Mouse (Mus musculus) embryonic facial prominence, embryonic 11.5 days (tissue): ENCODE results near the gene Best2. TPM values are rescaled to one million over a fixed set of nuclear protein-coding genes. Genes with fewer than 3 reads are reported as not detected.
A peak's percentile ranks its signal among the peaks of the same experiment; 100 is the strongest.

Source experiments
- ATAC-seq: fragments of 200-750 bp; cut with Nextera tagmentation; replicated peaks from 2 replicates; pipeline ENCODE4 v1.8.0; 2017; ENCODE audit warnings: low read depth; ENCODE audit not compliant: insufficient number of reproducible peaks, low FRiP score, low TSS enrichment
- DNase-seq: peaks from one replicate; pipeline ENCODE4 v3.0.0-alpha.2; 2015; ENCODE audit warnings: low spot score
- H3K27ac ChIP-seq: fragments of 300-500 bp; sonication (generic); replicated peaks from 2 replicates; pipeline ENCODE4 v1.5.1; 2014; ENCODE audit warnings: mild to moderate bottlenecking, low read depth, low read length, control low read depth
- H3K27me3 ChIP-seq: fragments of 300-500 bp; sonication (generic); 2 replicates; pipeline ENCODE4 v1.6.1; 2014; ENCODE audit warnings: mild to moderate bottlenecking, low read length, moderate library complexity, mixed read lengths; ENCODE audit not compliant: control insufficient read depth, insufficient read depth
- H3K36me3 ChIP-seq: fragments of 300-500 bp; sonication (generic); replicated peaks from 2 replicates; pipeline ENCODE4 v1.6.1; 2014; ENCODE audit warnings: low read depth, mild to moderate bottlenecking, low read length, moderate library complexity, mixed read lengths; ENCODE audit not compliant: control insufficient read depth, insufficient read depth
- H3K4me1 ChIP-seq: fragments of 300-500 bp; sonication (generic); 2 replicates; pipeline ENCODE4 v1.6.1; 2014; ENCODE audit warnings: low read length, mixed read lengths; ENCODE audit not compliant: control insufficient read depth, insufficient read depth
- H3K4me2 ChIP-seq: fragments of 300-500 bp; sonication (generic); 2 replicates; pipeline ENCODE4 v1.6.1; 2014; ENCODE audit warnings: low read depth, mild to moderate bottlenecking, control low read depth, low read length, moderate library complexity
- H3K4me3 ChIP-seq: fragments of 300-500 bp; sonication (generic); 2 replicates; pipeline ENCODE4 v1.5.1; 2014; ENCODE audit warnings: low read depth, low read length, control low read depth
- H3K9ac ChIP-seq: fragments of 300-500 bp; sonication (generic); replicated peaks from 2 replicates; pipeline ENCODE4 v1.6.1; 2014; ENCODE audit warnings: mild to moderate bottlenecking, control low read depth, low read length
- H3K9me3 ChIP-seq: fragments of 300-500 bp; sonication (generic); replicated peaks from 2 replicates; pipeline ENCODE4 v1.6.1; 2016; ENCODE audit warnings: mild to moderate bottlenecking, low read length, inconsistent platforms, mixed read lengths; ENCODE audit not compliant: control insufficient read depth
- WGBS: fragments of 180-500 bp; shearing (Covaris S2); extraction: QIAGEN DNeasy Blood & Tissue Kit; methylation state at CpG from one replicate; pipeline ENCODE4 v1.1.7; 2014; 5-methylcytosine and 5-hydroxymethylcytosine counted together
- polyA plus RNA-seq: library from polyadenylated mRNA; unstranded; fragments of >200 nt; fragmentation: Nextera tagmentation; extraction: Ambion mirVana; gene quantifications from 2 replicates; pipeline ENCODE4 v1.2.1, GENCODE M21; 2014

Gene Best2
- polyA plus RNA-seq, 1 experiment from 2014 or later: not detected

DNA sequence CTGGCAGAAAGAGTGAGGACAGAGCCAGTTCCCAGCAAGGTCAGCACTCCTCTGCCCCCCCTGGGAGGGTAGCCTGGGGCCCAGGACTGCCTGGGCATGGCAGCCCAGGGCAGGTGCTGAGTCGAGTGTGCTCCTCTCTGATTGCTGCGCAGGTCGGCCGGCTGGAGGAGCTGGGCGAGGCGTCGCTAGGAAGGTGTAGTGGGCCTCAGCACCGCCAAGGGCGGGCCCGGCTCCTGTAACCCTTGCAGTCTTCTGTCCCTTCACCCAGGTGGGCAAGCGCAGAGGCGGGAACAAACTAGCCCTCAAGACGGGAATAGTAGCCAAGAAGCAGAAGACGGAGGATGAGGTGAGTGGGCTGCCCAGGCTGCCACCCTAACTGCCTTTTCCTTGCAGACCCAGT is 14.9 kb upstream of the Best2 start:
- no peak overlapping the region for H3K27ac ChIP-seq
- no peaks in the 10 kb centered on the region for H3K9me3 ChIP-seq
- 91% methylated on average over 14 of the region's 14 CpGs for WGBS
- no peaks in the 10 kb centered on the region for H3K27me3 ChIP-seq
- no peak overlapping the region for H3K4me2 ChIP-seq
- H3K4me1 ChIP-seq: 0 out of 2 replicates have a peak, but pooled peaks cover under 1% of the 10 kb centered on the region
- ATAC-seq (no peak), DNase-seq (no peak)
- H3K4me3 ChIP-seq: no peak overlapping the region
- no peaks in the 10 kb centered on the region; the same call in 1 of the 2 replicates for H3K36me3 ChIP-seq
- no peak overlapping the region for H3K9ac ChIP-seq

DNA sequence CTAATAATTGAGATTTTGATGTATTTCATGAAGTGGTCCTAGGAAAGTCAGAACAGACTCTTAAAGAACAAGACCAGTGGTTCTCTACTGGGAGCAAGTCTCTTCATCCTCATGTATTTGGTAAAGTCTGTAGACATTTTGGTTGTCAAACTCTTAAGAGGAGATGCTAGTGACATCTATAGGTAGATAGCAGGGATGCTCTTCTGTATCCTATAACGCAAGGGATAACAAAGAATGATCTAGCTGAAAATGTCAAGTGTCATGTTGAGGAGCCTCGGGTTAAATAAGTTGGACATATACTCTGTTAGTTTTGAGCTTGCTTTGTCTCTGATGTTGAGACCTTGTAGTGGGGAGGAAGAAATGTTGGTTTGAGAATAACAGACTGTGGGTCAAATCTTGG is 13.6 kb upstream of the Best2 start:
- 37% methylated on average over 2 of the region's 2 CpGs for WGBS
- Histone ChIP-seq H3K27ac (no peak overlapping the region), H3K4me1 (peaks cover 4% of the 10 kb centered on the region; the same call in 1 of the 2 replicates), H3K4me2 (peak overlapping the region; percentile 59), H3K4me3 (peak overlapping the region; percentile 98), H3K9me3 (no peaks in the 10 kb centered on the region), H3K36me3 (no peaks in the 10 kb centered on the region; the same call in 1 of the 2 replicates), H3K9ac (peak overlapping the region; percentile 99; the same call in 1 of the 2 replicates), H3K27me3 (no peaks in the 10 kb centered on the region)
- DNase-seq (no peak), ATAC-seq (no peak)

DNA sequence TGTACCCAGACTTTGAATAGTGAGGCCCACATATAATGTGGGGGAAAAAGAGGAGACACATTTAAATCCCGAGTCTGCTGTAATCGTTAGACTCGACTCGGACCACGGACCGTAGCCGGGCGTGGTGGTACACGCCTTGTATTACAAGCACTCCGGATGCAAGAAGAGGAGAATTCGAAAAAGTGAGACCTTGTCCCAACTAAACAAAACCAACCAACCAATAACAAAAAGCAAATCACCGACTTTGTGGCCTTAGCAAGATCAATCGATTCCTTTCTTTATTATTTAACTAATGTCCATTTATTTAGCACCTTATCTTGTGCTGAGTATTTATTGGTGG is 13.2 kb upstream of the Best2 start:
- Histone ChIP-seq H3K27me3 (no peaks in the 10 kb centered on the region), H3K4me2 (peak overlapping the region; percentile 59), H3K27ac (peak overlapping the region; percentile 80), H3K36me3 (peaks cover under 1% of the 10 kb centered on the region; the same call in 1 of the 2 replicates), H3K4me3 (peak overlapping the region; percentile 98), H3K9ac (peak overlapping the region; percentile 99), H3K4me1 (peaks cover 4% of the 10 kb centered on the region; the same call in 1 of the 2 replicates), H3K9me3 (no peaks in the 10 kb centered on the region)
- ATAC-seq (no peak), DNase-seq (no peak)
- WGBS: under 1% methylated on average over 13 of the region's 13 CpGs

DNA sequence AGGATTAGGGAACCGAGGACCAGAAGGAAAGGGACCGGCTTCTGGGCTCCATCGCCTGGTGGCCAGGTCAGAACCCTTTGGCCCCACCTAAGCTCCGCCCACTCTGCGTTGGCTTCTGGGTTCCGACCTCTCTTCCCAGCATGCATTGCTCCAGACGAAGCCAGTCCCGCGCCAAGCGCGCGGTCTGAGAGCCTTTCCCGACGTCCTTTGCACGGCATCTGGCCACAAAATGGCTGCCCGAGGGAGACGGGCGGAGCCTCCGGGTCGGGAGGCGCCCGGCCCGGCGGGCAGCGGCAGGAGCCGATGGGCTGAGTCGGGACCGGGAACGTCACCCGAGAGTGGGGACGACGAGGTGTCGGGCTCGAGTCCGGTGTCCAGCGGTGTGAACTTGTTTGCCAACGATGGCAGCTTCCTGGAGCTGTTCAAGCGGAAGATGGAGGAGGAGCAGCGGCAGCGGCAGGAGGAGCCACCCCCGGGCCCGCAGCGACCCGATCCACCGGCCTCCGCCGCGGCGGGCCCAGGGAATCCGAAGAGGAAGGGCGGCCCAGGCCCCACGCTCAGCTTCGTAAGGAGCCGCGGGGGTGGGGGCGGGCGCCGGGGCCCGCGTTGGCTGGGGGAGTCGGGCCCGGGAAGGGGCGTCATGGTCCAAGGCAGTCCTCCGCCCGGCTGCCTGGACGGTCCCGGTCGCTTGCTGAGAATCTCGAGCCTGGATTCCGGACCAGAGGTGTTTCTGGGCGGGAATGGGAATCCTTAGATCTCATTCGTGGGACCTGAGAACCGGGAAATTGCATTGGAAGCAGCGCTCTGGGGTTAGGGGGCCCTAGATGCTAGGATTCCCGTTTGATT is 12.6 kb upstream of the Best2 start, which contains the start of gene Trir:
Gene Trir, plus strand, starts transcription at position 154 of the 846 bp plus-strand sequence.
- H3K9me3 ChIP-seq: no peaks in the 10 kb centered on the region
- peak within 1 kb of the TSS; percentile 59 for H3K4me2 ChIP-seq
- peaks cover 4% of the 10 kb centered on the region; the same call in 1 of the 2 replicates for H3K4me1 ChIP-seq
- WGBS: under 1% methylated on average over 69 of the region's 75 CpGs
- H3K9ac ChIP-seq: peak within 1 kb of the TSS; percentile 99
- H3K27me3 ChIP-seq: no peaks in the 10 kb centered on the region
- ATAC-seq (peak; percentile 67; the same call in 1 of the 2 replicates), DNase-seq (peak; percentile 97)
- H3K27ac ChIP-seq: peak within 1 kb of the TSS; percentile 80
- peak within 1 kb of the TSS; percentile 98 for H3K4me3 ChIP-seq
- peaks cover 2% of the 10 kb centered on the region; the same call in 1 of the 2 replicates for H3K36me3 ChIP-seq

- peak; percentile 93 for DNase-seq
- H3K27ac ChIP-seq: peak within 1 kb of the TSS; percentile 41; the same call in 1 of the 2 replicates
- peaks cover 4% of the 10 kb centered on the region; the same call in 1 of the 2 replicates for H3K4me1 ChIP-seq
- H3K4me3 ChIP-seq: peak within 1 kb of the TSS; percentile 88
- 7% methylated on average over 30 of the region's 30 CpGs for WGBS
- peaks cover 2% of the 10 kb centered on the region; the same call in 1 of the 2 replicates for H3K36me3 ChIP-seq
- H3K9ac ChIP-seq: peak within 1 kb of the TSS; percentile 76
- no peaks in the 10 kb centered on the region for H3K9me3 ChIP-seq
- ATAC-seq: peak; percentile 86
- H3K4me2 ChIP-seq: peak within 1 kb of the TSS; percentile 87
- no peaks in the 10 kb centered on the region for H3K27me3 ChIP-seq
These were observed 11.0 kb upstream of the Best2 start, which contains the start of gene Asna1 for GRCm38 (mm10) chr8:85025098-85025932. Gene Asna1 (minus strand): TSS chr8:85025281.

DNA sequence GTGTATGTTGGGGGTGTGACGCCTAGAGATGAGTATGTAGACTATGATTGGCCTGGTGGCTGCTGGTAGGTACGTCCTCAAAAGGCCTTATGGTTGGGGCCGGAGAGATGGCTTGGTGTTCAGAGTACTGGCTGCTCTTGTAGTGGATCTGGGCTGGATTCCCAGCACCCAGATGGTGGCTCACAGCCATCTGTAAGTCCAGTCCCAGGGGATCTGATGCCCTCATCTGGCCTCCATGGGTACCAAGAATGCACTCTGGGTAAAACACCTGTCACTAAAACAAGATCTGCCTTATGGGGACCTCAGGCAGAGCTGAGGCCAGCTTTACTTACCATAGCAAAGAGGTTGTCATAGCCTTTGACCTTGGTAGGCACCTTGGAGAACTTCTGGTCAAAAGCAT is 9.5 kb upstream of the Best2 start:
- Histone ChIP-seq H3K27me3 (no peaks in the 10 kb centered on the region), H3K36me3 (peaks cover 2% of the 10 kb centered on the region; the same call in 1 of the 2 replicates), H3K9ac (no peak overlapping the region), H3K27ac (no peak overlapping the region), H3K4me2 (no peak overlapping the region), H3K4me3 (no peak overlapping the region), H3K9me3 (no peaks in the 10 kb centered on the region), H3K4me1 (peaks cover 4% of the 10 kb centered on the region; the same call in 1 of the 2 replicates)
- WGBS: 87% methylated on average over 3 of the region's 3 CpGs
- ATAC-seq: no peak
- no peak for DNase-seq

- Histone ChIP-seq H3K4me3 (no peak overlapping the region), H3K4me1 (peaks cover 4% of the 10 kb centered on the region; the same call in 1 of the 2 replicates), H3K27me3 (no peaks in the 10 kb centered on the region), H3K9me3 (no peaks in the 10 kb centered on the region), H3K4me2 (no peak overlapping the region), H3K36me3 (peaks cover 2% of the 10 kb centered on the region; the same call in 1 of the 2 replicates), H3K9ac (no peak overlapping the region), H3K27ac (no peak overlapping the region)
- DNase-seq (no peak), ATAC-seq (no peak)
- 94% methylated on average over 3 of the region's 3 CpGs for WGBS
These were observed 7.3 kb upstream of the Best2 start for GRCm38 (mm10) chr8:85021514-85022055.
